Mouse (Mus musculus) layer of hippocampus, adult 18-20 months (tissue): ENCODE data around the gene Dok3. TPM values are rescaled to one million over a fixed set of nuclear protein-coding genes. Genes with fewer than 3 reads are reported as not detected.
A peak's percentile ranks its signal among the peaks of the same experiment; 100 is the strongest.

ENCODE experiments used
- DNase-seq, 2 experiments: peaks; one replicate each; pipeline ENCODE4 v3.0.0; 2022; ENCODE audit warnings: low spot score in 2 of 2
- microRNA-seq, 2 experiments: library from miRNA; unstranded; fragments of <30 nt; microRNA quantifications; one replicate each; pipeline ENCODE4 v1.2.0; 2021
- total RNA-seq, 2 experiments: library from RNA; stranded (reverse); gene quantifications; 2 replicates each; pipeline ENCODE4 v1.2.3; 2021

Dok3 gene
- total RNA-seq, 2 experiments from 2014 or later: 14.5 to 16.4 TPM

DNA sequence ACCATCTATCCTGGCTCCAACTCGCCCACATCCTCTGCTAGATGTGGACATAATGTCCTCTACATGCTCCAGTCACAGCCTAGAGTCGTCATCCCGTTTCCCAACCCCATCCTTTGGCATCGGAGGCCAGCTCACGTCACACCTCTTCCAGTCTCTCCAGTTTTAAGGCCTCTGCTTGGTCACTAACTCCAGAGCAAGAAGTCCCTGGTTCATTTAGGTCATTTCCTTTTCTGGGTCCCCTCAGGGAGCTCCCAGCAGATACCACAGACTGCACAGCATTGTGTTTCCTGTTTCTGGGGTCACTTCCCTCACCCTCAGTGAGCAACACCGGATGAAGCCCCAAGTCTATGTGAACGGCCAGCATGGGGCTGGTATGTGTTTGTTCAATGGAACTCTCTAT is 50.1 kb downstream of the Dok3 start:
- no peak for DNase-seq

- no peak for DNase-seq
Observed at GRCm38 (mm10) chr13:55478036-55478435, 51.1 kb downstream of the Dok3 start.

DNA sequence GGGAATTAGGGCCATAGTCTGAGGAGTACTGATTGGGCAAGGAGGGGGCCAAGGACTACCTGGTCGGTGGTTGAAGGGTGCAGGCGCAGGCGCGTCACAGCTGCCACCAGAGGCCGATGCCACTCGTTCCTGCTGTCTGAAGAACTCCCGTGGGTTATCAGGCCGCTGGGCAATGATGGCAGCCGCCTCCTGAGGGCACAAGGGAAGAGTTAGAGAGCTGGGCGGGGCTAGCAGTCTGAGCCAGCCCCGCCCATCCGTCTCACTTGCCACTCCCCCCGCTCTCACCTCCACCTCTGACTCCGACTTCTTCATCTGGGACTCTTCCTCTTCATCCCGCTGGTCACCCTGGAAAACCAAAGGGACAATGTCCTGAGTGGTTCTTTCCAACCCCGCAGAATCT is 51.6 kb downstream of the Dok3 start:
- no peak for DNase-seq

GRCm38 (mm10) chr13:55476256-55476655 is 52.8 kb downstream of the Dok3 start:
- no peak for DNase-seq

DNA sequence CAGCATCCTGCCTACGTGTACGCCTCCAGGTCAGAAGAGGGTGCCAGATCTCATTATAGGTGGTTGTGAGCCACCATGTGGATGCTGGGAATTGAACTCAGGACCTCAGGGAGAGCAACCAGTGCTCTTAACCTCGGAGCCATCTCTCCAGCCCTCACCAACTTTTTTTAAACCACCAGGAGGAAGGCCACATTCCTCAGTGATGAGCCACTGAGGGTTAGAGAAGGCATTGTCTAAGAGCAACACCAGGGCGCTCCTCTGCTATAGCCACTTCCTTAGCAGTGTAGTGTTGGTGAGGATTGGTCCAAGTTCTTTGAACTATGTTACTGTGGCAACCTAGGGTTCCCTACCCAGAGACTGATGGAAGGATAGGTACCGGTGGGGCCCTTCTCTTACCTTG is 53.3 kb downstream of the Dok3 start:
- DNase-seq: no peak

DNA sequence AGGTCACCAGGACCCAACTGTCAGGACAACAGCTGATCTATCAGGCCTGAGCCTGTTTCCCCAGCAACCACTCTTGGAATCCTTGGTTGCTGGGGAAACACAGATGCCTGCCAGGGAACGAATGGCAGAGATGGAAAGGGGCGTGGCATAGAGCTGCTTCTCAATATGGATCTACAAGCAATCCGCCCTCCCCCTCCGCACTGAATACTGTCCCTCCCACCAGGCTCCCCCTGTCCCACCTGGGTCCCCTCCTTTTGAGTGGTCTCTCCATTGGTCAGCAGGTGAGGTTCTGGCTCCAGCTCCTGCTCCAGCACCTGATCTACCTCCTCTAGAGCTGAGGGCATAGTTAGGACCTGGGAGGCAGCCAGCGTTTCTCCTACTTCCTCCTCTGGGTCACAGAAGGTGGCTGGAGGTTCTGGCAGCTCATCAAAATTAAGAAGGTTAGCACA is 54.5 kb downstream of the Dok3 start:
- peak; percentile 79 to 91 for DNase-seq

- DNase-seq: no peak
Observed at GRCm38 (mm10) chr13:55473961-55474360, 55.1 kb downstream of the Dok3 start.

Small RNA genes lying within 50 kb of the gene (microRNA-seq; reads per million reads assigned to microRNA genes)
- gene Mir6944: 30.6 to 31.3 reads per million in 2 experiments
- 7.4 to 10.3 reads per million in 2 experiments for gene Mir6945

Other genes with a start within 250 kb of the Dok3 start
- gene Prelid1, start 208.8 kb downstream of the Dok3 start, total RNA-seq: 100 to 1,000 TPM; 147 to 149 TPM
- gene Rab24, start 207.3 kb downstream of the Dok3 start, total RNA-seq: 10 to 100 TPM; 79.1 to 82.6 TPM
- 1 to 10 TPM in 1 of 2 experiments, under 1 TPM in 1; 0.79 to 1.2 TPM for gene Mxd3, start 199.5 kb downstream of the Dok3 start, total RNA-seq
- 10 to 100 TPM; 65.9 to 66.8 TPM for gene Lman2, start 166.5 kb downstream of the Dok3 start, total RNA-seq
- gene Rgs14, start 159.6 kb downstream of the Dok3 start, total RNA-seq: 100 to 1,000 TPM; 103 to 112 TPM
- gene Slc34a1, start 131.1 kb downstream of the Dok3 start, total RNA-seq: not detected
- gene Pfn3, start 114.1 kb downstream of the Dok3 start, total RNA-seq: under 1 TPM in 1 of 2 experiments, not detected in 1; 0.68 TPM
- gene F12, start 102.5 kb downstream of the Dok3 start, total RNA-seq: under 1 TPM; 0.32 to 0.36 TPM
- 10 to 100 TPM; 60.3 to 63.2 TPM for gene Grk6, start 84.2 kb downstream of the Dok3 start, total RNA-seq
- 10 to 100 TPM; 75.6 to 79.2 TPM for gene Prr7, start 65.0 kb downstream of the Dok3 start, total RNA-seq
- gene Dbn1, start 41.2 kb downstream of the Dok3 start, total RNA-seq: 100 to 1,000 TPM; 359 to 362 TPM
- 10 to 100 TPM; 93.2 to 99.5 TPM for gene Pdlim7, start 15.6 kb downstream of the Dok3 start, total RNA-seq
- 10 to 100 TPM; 56.0 to 56.2 TPM for gene Ddx41, start 7.4 kb upstream of the Dok3 start, total RNA-seq
- gene Fam193b, start 41.8 kb upstream of the Dok3 start, total RNA-seq: 10 to 100 TPM; 77.6 to 79.0 TPM
- gene Tmed9, start 44.4 kb upstream of the Dok3 start, total RNA-seq: 100 to 1,000 TPM; 134 to 146 TPM
- 10 to 100 TPM; 25.9 to 26.7 TPM for gene B4galt7, start 70.6 kb upstream of the Dok3 start, total RNA-seq
- 10 to 100 TPM; 43.3 to 47.6 TPM for gene Caml, start 93.7 kb upstream of the Dok3 start, total RNA-seq
- gene Ddx46, start 105.7 kb upstream of the Dok3 start, total RNA-seq: 10 to 100 TPM; 38.4 to 44.6 TPM
- 10 to 100 TPM; 71.1 to 73.9 TPM for gene B230219D22Rik, start 163.8 kb upstream of the Dok3 start, total RNA-seq
- 10 to 100 TPM; 76.1 to 76.9 TPM for gene Txndc15, start 185.4 kb upstream of the Dok3 start, total RNA-seq
- gene Pcbd2, start 198.1 kb upstream of the Dok3 start, total RNA-seq: 10 to 100 TPM; 34.8 to 38.9 TPM